Mouse (Mus musculus) neutrophil, adult 5-6 weeks (primary cell): ENCODE data around the gene Slit3. TPM values are rescaled to one million over a fixed set of nuclear protein-coding genes. Genes with fewer than 3 reads are reported as not detected.
A peak's percentile ranks its signal among the peaks of the same experiment; 100 is the strongest.

Experiments used
- ATAC-seq: fragments of 151-379, 151-347 bp; 2 replicates; pipeline ENCODE4 v1.8.0; 2017; ENCODE audit warnings: mild to moderate bottlenecking, moderate TSS enrichment; ENCODE audit not compliant: insufficient number of reproducible peaks, poor library complexity, low FRiP score, severe bottlenecking; ENCODE audit errors: extremely low read depth
- total RNA-seq: library from RNA; stranded (forward); fragments of 200-1000 nt; gene quantifications from 2 replicates; pipeline ENCODE4 v1.2.3, GENCODE M21; 2017

Gene Slit3
- total RNA-seq, 1 experiment from 2014 or later, result not detected

DNA sequence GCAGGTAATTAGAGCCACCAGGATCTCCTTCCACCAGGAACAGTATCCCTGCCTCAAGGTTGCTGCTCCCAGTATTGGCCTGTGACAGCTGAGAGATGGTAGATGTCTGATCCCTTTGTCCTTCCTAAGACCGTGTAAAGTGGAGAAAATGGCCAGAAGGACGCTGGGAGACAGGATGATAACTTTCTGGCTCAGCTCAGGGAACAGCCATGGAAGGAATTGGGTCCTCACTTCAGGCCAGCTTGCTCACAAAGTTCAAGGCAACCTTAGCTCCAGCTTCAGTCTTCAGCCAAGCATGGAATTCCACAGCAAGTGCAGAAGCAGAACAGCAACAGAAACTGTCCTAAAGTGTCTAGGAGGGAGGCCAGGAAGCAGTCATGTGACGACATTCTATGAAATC is 289.4 kb downstream of the Slit3 start:
- ATAC-seq, result no peak

DNA sequence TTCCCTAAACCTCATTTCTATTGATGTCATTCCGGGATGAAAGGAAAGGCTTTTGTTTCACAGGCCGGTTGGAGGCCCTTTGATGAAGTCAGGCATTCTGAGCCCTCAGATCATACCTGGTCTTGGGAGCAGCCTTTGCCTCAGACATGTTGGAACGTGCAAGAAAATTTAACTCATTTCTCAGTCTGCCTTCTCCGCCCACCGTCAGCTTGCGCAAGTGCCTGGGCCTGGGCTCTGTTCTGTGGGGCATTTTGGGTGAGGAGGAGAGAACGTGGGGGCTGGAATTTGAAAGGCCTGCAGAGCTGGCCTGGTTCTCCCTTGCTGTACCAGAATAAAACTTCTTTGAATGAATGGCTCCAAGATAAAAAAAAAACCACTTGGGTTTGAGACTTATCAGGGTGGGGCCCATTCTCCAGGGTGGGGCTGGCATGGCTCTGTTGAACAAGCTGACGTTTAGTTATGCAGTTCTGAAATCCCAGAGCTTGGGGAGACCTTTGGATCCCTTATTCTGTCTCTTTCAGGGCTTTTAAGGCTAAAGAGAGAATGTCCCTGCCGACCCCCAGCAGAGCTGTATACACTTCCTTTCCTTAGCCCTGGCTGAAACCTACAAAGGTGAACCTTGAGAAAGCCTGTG is 294.9 kb downstream of the Slit3 start:
- ATAC-seq, result no peak

DNA sequence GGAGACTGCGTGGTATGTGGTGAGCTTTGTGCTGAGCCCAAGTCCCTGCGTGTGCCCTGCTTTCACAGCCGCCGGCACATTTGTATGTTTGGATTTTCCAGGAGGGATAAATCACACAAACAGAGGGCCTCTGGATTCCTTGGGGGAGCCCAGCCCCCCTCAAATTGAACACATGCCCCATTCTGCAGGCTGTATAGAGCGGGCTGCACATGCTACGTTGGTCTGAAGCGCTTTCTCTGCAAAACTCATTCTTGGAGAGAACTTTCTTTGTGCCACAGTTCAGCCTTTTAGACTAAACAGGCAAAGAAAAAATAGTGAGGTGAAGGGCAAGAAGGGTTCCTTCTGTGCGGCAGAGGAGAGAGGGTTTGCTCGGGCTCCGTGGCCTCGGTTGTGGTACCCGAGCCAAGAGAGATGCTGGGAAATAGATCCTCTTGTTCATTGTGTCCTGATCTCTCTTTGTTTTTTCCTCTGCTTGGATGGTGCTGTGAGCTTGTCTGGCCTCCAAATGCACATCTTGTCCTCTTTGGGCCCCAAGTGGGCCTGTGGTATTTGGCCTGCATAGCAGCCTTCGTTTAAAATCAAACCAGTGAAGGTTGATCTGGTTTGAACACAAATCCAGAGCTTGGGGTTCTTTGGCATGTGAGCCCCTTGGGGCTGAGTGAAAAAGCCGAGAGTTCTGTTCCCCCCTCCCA is 295.5 kb downstream of the Slit3 start:
- no peak for ATAC-seq

DNA sequence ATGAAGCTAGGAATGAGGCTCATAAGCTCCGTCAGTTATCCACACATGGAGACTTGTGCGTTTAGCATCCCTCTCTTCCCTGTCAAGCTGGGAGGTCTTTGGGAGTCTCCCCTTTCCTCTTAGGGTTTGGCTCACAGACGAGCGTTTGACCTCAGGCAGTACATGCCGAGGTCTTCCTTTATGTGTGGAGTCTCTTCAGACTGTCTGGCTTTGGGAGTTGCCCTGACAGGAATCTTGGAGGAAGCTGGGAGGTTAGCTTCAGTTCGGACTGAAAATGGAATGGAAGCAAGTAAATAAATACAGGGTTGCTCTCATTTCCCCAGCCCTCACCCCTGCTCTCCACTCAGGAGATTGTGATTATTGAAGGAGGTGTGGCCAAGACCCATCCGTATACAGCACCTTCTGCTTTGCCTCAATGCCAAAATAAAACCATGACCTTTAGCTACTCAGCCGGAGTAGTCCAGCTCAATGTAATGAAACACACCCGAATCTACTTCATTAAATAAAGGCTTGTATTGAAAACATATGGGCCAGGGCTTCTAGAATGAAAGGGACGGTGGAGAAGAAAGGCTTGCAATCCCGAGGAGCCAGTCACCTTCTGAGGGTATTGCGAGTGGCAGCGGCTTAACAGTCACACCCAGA is 297.0 kb downstream of the Slit3 start:
- ATAC-seq, result no peak

DNA sequence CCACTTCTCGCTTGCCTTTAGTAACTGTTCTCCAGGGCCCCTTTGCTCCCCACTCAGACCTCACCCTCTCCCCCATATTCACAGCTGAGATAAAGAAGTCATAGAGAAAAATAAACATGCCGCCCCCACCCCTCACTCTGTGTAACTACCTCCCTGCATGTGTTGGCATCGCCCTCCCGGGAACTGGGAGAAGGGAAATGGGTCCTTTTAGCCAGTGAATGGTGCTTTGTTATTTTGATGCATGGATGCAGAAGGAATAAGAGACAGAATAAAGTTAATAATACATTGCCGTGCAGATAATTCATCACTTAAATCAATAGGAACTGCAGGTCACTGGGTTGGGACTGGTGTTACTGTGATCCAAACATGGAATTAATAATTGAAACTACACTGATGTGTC is 298.0 kb downstream of the Slit3 start:
- no peak for ATAC-seq

DNA sequence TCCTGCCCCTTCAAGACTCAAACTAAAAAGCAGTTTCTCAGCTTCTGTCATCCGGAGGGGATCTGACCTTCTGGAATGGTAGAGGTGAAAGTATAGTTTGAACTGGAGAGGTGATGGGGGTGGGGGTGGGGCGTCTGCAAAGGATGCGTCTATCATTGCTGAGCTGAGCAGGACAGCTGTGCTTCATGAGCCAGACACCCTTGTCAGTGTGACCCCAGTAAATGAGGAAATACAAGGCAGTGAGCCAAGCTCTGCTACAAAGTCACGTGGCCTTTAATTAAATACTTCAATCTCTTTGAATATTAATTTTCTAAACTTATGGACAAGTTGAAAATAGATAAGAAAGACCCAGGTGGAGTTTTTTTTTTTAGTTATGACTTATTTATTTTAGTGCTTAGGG is 300.7 kb downstream of the Slit3 start:
- no peak for ATAC-seq

DNA sequence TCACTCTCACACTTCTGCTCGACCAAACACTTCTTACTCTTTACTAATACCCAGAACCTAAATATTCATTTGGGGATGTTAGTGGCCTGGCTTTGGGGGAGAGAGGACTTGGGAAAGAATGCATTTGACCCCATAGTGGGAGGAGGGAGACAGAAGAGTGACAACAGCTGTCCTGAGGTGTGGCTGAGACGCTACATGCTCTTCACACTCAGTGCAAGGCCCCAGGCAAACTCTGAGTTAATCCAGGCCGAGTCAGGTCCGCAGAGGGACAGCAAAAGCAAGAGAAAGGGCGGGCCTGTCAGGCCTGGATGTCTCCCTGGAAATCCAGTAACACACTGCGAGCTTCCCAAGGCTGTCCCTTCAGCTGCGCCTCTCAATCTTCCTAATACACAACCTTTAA is 307.0 kb downstream of the Slit3 start:
- no peak for ATAC-seq

DNA sequence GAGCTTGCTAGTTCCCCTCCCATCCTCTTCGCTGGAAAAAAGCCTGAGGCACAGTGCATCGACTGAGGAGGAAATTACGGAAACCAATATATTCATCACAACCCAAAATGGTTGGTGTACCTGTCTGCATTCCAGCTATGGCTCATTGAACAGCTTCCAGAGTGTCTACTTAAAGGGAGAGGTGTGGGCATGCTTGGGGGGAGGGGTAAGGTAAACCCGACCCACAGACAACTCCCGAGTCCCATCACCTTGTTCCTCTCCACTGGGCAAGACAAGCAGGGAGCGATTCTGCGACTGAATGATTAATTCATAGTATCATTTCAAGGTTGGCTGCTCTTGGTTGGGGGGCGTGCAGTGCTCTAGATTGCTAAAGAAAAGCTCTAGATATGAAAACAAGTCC is 310.1 kb downstream of the Slit3 start:
- no peak for ATAC-seq

DNA sequence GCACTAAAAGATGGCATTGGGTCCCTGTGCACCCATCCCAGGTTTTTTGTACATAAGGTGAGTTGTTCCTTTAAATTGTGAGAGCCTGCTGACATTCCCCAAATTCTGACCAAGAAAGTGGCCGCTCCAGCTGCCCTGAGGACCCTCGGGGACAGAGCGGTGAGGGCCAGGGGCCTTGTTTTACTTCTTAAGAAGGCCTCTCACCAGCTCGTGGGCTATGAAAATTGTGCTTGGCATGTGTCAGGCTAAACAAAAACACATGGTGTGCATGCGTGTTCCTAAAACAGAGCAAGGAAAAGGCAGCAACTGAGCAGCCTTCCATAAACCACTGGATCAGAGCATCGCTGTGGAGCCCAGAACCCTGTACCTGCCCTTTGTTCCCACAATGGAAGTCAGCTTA is 316.5 kb downstream of the Slit3 start:
- no peak for ATAC-seq

DNA sequence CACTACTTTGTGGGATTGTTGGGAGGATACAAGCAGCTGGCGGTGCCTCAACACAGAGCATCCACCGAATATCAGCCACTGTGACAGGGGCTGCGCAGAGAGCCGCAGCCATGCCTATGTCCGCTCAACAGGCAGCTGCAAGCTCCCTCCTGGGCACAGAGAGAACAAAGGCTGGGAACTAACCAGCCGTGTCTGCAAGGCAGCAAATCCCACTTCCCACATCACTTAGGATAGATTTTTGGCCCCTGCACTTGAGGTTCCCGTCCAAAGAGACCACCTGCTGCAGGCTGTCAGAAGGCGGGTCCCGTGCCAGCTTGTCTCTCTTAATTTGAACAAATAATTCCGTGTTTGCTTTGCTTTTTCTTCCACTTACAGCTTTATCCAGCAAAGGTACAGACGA is 319.2 kb downstream of the Slit3 start:
- ATAC-seq, result no peak

DNA sequence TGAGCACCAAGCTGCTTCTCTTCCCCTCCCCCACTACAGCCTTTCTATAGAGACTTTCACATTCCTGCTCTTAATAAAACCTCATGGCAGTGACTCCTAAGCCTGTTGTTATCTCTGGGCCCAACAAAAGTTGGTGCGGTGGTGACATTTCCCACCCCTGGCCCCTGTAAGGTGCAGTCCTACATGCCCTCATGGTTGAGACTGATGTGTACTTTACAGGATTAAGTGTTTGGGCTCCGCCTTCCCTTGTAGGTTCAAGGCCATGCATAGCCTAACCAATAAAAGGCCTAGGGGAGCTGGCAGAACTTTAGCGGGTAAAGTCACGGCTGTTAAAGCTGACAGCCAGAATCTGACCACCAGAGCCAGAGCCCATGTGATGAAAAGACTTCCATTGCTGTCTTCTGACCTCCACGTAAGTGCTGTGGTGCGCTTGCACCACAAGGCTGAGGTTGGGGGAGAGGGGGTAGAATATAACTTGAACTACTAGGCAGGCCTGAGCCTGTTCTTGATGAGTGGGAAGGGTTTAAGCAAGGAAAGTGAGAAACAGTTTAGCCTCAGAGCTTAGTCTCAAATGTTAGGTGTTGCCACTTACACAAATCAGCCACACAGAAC is 323.6 kb downstream of the Slit3 start:
- no peak for ATAC-seq

DNA sequence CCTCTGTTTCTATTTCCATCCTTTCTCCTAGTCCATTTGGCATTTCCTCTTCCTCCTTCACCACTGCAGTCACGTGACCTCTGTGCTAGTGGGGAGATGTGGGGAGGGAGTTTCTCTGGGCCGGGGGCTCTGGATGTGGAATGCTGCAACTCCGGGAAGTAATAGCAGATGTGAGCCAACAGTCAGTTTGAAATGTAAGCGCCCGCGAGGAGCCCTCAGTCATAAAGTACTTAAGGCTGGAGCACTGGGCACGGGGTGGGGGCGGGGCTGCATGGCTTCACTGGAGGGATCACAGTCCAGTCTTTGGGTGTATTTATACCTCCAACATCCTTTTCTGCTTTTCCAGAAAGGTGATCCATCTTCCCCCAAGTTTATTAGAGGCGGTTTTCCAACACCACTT is 326.9 kb downstream of the Slit3 start:
- no peak for ATAC-seq

DNA sequence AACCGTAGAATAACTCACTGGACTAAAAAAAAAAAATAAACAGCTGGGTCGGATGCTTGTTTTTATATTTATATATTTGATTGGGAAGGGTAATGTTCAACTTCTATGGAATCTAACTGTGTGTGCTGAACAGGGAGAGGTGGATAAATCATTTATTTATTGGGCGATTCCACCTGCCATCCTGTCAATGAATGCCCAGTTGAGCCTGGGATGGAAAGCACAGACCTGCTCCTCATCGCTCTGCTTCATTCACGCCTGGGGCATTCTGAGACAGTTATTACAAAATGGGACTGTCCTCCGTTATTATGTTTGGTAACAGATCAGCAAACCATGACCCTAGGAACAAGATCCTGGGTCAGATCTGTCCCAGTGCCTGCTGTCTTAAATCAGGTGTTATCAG is 328.2 kb downstream of the Slit3 start:
- no peak for ATAC-seq

DNA sequence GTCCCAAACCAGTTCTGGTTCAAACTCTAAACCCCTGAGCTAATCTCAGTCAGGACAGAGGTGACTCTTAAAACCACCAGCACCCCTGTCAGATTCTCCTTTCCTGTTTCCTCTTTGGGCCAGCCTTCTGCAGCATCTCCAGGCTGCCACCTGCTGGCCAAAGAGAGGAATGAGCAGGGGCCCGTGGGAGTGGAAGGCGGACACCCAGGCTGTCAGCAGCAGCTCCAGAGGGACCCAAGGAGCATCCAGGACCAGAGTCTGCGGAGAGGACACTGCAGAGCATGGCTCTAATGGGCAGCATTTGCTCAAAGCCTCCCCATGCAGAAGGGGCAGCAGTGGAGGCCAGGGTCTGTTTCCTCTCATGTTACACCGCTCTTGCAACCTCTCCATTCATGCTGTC is 330.6 kb downstream of the Slit3 start:
- ATAC-seq, result peak; percentile 42; the same call in 1 of the 2 replicates

DNA sequence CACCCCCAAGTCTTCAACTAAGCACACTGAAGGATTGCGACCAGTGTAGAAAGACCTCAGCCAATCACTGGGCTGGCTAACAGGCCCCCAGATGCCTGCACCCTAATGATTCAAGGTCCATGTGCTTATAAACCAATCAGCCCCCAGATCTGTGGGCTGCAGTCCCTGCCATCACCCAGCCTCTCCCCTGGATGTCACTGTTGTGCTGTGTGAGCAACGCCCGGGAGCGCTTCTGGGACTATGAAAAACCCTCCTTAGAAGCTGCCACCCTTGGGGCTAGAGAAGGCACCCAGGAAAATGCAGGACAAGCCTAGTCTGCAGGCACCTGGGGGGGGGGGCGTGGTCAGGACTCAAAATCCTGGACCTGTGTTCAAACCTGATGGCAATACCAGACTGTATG is 331.4 kb downstream of the Slit3 start:
- no peak for ATAC-seq

DNA sequence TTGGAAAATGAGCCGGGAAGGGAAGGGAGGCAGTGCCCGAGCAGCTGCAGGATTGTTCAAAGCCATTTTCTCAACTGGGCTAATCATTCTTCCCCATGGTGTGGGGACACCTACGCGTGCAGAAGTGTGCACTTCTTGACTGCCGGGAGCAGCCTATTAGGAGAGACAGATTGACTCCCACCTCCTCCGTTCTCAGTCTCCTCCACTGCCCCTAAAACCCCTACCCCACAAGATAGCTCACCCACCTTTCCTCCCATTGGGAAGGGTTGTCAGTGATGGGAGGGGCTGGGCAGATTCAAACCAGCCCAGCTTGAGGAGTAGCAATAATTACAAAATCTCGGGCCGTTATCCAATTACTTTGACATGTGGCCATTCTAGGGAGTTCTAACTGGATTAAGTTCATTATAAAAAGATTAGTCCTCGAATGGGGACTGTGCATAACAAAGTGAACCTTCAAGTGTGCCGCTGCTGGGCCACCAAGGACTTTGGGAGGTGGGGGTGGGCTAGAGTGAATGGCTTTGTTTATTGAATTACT is 333.2 kb downstream of the Slit3 start:
- no peak for ATAC-seq

DNA sequence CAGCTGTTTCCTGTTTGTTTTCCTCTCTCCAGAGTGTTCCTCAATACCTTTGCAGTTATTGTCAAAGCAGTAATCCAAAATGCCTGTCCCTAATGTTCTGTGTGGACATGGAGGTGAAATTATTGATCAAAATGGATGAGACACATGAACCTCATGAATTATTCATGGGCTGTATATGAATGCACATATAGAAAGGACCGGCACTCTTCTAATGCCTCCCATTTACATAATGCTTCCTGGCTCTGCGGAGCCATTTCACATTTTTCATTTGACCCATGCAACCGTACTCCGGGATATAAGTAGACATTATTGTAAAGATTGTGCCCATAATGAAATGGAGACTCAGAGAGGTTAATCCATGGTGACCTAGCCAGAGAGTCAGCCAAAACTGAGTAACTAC is 333.8 kb downstream of the Slit3 start:
- ATAC-seq, result no peak

DNA sequence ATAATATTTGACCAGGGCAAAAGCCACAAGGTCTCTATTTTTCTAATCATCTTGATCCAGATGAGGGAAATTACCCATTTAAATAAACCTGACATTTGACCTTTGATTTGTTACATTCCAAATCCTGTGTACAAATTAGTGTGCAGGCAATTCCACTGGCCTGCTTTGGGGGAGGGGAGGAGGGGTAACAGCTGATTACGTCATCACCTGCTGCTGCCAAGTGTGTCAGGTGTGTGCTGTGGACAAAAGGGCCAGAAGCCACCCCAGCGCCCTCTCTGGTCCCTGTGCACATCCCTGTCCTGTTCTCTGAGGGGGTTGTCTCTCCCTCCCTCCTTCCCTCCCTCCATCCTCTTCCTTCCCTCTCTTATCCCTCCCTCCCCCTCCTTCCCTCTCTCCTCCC is 337.0 kb downstream of the Slit3 start:
- ATAC-seq, result no peak

DNA sequence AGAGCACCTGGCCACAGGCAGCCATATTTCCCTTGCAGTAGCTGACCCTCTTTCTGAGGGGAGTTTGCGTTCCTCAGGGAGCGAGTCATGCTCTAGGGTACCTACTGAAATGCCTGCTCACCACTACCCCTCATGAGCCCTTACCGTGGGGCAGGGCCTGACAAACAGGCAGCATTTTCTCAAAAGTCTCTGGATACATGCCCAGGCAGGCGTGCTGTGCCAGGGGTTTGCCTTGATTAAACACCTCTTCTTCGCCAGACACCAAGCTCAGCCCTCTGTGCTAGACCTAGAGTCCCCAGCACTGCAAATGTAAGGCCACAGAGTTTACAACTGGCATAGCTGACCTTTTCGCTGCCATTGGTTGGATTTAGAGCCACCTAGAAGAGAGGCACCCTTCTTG is 345.7 kb downstream of the Slit3 start:
- no peak for ATAC-seq

DNA sequence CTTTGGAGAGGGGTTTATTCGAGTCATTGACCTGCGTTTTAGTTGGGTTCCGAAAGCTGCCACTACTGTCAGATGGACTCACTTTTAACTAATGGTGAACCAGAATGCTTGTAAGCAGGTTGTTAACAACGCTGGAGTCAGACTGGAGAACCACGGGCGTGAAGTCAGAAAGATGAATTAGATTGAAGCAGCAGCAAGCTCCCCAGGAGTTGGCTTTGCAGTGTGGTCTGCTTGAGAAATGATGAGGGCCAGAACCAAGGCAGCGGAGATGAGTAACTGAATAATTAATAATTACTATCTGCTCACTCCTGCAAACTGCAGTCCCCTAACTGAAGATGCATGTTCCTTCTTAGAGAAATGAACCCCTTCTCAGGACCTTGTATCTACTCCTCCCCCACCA is 347.8 kb downstream of the Slit3 start:
- ATAC-seq, result no peak
